Mouse (Mus musculus) embryonic facial prominence, embryonic 13.5 days (tissue): ENCODE measurements around the gene Thoc3. TPM values are rescaled to one million over a fixed set of nuclear protein-coding genes. Genes with fewer than 3 reads are reported as not detected.
A peak's percentile ranks its signal among the peaks of the same experiment; 100 is the strongest.

Experiments used
- ATAC-seq: fragments of 200-750 bp; cut with Nextera tagmentation; 2 replicates; pipeline ENCODE4 v1.8.0; 2017; ENCODE audit warnings: low read depth; ENCODE audit not compliant: insufficient number of reproducible peaks, insufficient read depth, low FRiP score, low TSS enrichment
- H3K27ac ChIP-seq: fragments of 300-500 bp; sonication (generic); 2 replicates; pipeline ENCODE4 v1.5.1; 2015; ENCODE audit warnings: moderate library complexity, mild to moderate bottlenecking, inconsistent platforms
- H3K27me3 ChIP-seq: fragments of 300-500 bp; sonication (generic); 2 replicates; pipeline ENCODE4 v1.6.1; 2015; ENCODE audit warnings: mild to moderate bottlenecking, inconsistent platforms
- H3K36me3 ChIP-seq: fragments of 300-500 bp; sonication (generic); 2 replicates; pipeline ENCODE4 v1.6.1; 2015; ENCODE audit warnings: mild to moderate bottlenecking, inconsistent platforms
- H3K4me1 ChIP-seq: fragments of 300-500 bp; sonication (generic); 2 replicates; pipeline ENCODE4 v1.6.1; 2015; ENCODE audit warnings: inconsistent platforms
- H3K4me2 ChIP-seq: fragments of 300-500 bp; sonication (generic); 2 replicates; pipeline ENCODE4 v1.6.1; 2015; ENCODE audit warnings: moderate library complexity, mild to moderate bottlenecking, inconsistent platforms
- H3K4me3 ChIP-seq: fragments of 300-500 bp; sonication (generic); 2 replicates; pipeline ENCODE4 v1.5.1; 2015; ENCODE audit warnings: mild to moderate bottlenecking, inconsistent platforms
- H3K9ac ChIP-seq: fragments of 300-500 bp; sonication (generic); 2 replicates; pipeline ENCODE4 v1.6.1; 2015; ENCODE audit warnings: mild to moderate bottlenecking, inconsistent platforms
- H3K9me3 ChIP-seq: fragments of 300-500 bp; sonication (generic); 2 replicates; pipeline ENCODE4 v1.6.1; 2016; ENCODE audit warnings: inconsistent platforms
- WGBS: fragments of 180-500 bp; shearing (Covaris S2); methylation state at CpG from one replicate; pipeline ENCODE4 v1.1.7; 2015; ENCODE audit warnings: mixed read lengths; 5-methylcytosine and 5-hydroxymethylcytosine counted together
- polyA plus RNA-seq: library from polyadenylated mRNA; unstranded; fragments of >200 nt; fragmentation: Nextera tagmentation; extraction: Ambion mirVana; gene quantifications from 2 replicates; pipeline ENCODE4 v1.2.1, GENCODE M21; 2015

The Thoc3 gene
- polyA plus RNA-seq, 1 experiment from 2014 or later: 132 TPM

DNA sequence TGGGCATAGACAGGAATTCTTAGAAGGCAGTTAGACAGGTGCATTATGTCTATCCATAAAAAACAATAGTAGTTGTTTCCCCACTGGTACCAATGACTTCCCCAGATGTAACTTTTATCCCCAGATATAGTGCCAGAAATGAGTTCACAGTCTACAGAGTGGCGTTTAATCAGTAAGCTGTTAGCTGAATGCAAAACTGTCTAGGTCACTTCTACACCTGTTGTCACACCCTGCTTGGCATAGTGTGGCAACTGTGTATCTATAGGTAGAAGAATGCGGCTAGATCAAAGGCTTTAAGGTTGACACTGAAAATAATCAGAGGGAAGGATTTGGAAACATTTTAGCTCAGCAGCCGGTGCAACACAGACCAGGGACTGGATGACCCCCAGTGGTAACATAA is 29.8 kb downstream of the Thoc3 start:
- H3K27ac ChIP-seq: no peak overlapping the region
- ATAC-seq: no peak
- no peaks in the 10 kb centered on the region for H3K9me3 ChIP-seq
- H3K27me3 ChIP-seq: no peaks in the 10 kb centered on the region
- peaks cover 14% of the 10 kb centered on the region for H3K4me1 ChIP-seq
- WGBS: 65% methylated on average over 3 of the region's 3 CpGs
- H3K4me3 ChIP-seq: no peak overlapping the region
- H3K9ac ChIP-seq: no peak overlapping the region
- no peaks in the 10 kb centered on the region for H3K36me3 ChIP-seq
- H3K4me2 ChIP-seq: no peak overlapping the region

DNA sequence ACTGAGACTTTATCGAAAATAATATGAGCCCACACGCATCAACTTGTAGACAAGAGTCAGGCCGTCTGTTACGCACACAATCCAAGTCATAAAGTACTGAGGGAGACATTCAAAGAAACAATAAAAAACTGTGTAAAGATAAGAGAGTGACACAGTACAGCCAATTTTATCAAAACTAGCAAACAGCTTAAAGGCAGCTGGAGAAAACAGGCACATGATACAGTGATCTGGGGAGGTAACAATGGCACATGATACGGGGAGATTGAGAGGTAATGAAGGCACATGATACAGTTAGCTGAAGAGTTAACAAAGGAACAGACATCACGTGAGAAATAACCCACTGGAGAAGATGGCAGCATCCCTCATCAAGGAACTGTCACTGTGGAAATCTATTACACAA is 31.6 kb downstream of the Thoc3 start:
- WGBS: 80% methylated on average over 6 of the region's 6 CpGs
- Histone ChIP-seq H3K4me2 (no peak overlapping the region), H3K9ac (no peak overlapping the region), H3K27me3 (no peaks in the 10 kb centered on the region), H3K4me1 (peaks cover 14% of the 10 kb centered on the region), H3K4me3 (no peak overlapping the region), H3K36me3 (no peaks in the 10 kb centered on the region), H3K27ac (no peak overlapping the region), H3K9me3 (no peaks in the 10 kb centered on the region)
- no peak for ATAC-seq

DNA sequence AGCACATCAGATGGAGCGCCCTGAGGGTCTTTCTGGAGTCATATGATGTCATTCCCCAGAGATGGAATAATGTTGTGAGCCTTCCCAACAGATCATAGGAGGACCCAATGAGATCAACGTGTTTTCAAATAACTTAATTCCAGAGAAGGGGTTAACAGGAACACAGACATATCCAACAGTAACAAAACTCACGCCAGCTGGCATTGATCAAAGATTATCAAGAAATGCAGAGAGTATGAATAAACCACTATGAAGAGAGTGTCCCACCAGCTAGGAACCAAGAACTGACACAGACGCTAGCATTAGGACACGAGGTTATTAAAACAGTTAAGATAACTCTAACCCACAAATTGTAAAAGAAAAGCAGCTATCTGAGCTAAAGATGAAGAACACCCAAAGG is 32.0 kb downstream of the Thoc3 start:
- H3K9ac ChIP-seq: no peak overlapping the region
- H3K27me3 ChIP-seq: no peaks in the 10 kb centered on the region
- H3K27ac ChIP-seq: no peak overlapping the region
- H3K4me1 ChIP-seq: peaks cover 14% of the 10 kb centered on the region
- WGBS: 54% methylated on average over 5 of the region's 5 CpGs
- H3K4me3 ChIP-seq: no peak overlapping the region
- H3K9me3 ChIP-seq: no peaks in the 10 kb centered on the region
- H3K36me3 ChIP-seq: no peaks in the 10 kb centered on the region
- no peak overlapping the region for H3K4me2 ChIP-seq
- ATAC-seq: no peak

DNA sequence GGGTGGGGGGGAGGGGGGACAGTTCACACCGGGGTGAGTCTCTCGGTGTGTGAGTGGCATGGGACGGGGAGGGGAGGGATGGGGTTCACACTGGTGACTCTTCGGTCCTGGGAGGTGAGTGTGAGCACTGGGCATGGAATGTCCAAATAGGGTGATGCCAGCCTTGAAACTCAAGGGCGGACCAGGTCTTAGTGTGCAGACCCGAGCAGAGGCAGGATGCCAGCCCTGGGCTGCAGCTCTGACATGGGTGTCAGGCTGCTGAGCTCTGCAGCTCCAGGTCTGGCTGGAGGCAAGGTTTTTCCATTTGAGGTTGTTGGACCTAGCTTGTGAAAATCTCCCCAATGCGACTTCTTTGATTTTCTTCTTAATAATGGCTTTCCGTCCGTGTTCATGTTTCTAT is 37.5 kb downstream of the Thoc3 start:
- Histone ChIP-seq H3K9ac (no peak overlapping the region), H3K4me2 (no peak overlapping the region), H3K9me3 (no peaks in the 10 kb centered on the region), H3K4me3 (no peak overlapping the region), H3K4me1 (no peaks in the 10 kb centered on the region), H3K36me3 (no peaks in the 10 kb centered on the region), H3K27ac (no peak overlapping the region), H3K27me3 (no peaks in the 10 kb centered on the region)
- 80% methylated on average over 9 of the region's 9 CpGs for WGBS
- no peak for ATAC-seq

DNA sequence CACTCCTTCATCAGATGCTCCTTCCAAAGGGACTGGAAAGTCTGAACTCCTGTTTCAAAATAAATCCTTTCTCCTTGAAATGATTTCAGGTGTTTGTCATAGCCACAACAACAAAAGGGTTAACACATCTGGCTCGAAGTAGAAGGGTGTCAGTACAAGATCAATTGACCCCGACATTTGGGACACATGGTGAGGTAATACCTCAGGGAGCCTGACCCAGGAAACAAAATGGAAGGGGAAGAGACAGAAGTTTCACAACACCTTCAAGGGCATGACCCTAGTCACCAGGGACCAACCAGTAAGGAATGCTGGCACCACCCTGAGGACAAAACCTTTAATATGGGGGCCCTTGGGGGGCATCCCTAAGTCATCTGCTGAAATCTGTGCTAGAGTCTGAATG is 38.6 kb downstream of the Thoc3 start:
- Histone ChIP-seq H3K4me2 (no peak overlapping the region), H3K9me3 (no peaks in the 10 kb centered on the region), H3K4me1 (peaks cover 5% of the 10 kb centered on the region), H3K9ac (no peak overlapping the region), H3K27ac (no peak overlapping the region), H3K36me3 (no peaks in the 10 kb centered on the region), H3K4me3 (no peak overlapping the region), H3K27me3 (no peaks in the 10 kb centered on the region)
- WGBS: 54% methylated on average over 2 of the region's 2 CpGs
- no peak for ATAC-seq

DNA sequence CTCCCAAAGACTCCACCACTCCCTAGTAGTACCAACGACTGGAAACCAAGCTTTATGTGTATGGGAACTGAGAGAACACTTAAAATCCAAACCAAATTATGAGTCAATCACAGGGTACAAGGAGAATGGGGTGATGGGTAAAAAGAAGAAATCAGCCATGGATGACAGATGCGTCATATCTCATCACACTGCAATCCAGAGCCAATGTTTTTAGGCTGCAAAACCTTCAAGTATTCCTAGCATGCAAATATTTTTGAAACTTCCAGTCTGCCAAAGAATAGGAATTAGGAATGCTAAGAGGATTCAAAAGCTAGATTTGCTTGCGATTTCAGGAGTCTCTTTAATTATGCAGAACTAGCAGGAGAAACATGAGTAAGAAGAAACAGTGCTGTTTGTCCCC is 39.9 kb downstream of the Thoc3 start:
- Histone ChIP-seq H3K27me3 (no peaks in the 10 kb centered on the region), H3K9ac (no peak overlapping the region), H3K36me3 (no peaks in the 10 kb centered on the region), H3K4me3 (no peak overlapping the region), H3K4me2 (no peak overlapping the region), H3K27ac (no peak overlapping the region), H3K9me3 (no peaks in the 10 kb centered on the region), H3K4me1 (peaks cover 9% of the 10 kb centered on the region)
- ATAC-seq: no peak
- 68% methylated on average over 3 of the region's 3 CpGs for WGBS

DNA sequence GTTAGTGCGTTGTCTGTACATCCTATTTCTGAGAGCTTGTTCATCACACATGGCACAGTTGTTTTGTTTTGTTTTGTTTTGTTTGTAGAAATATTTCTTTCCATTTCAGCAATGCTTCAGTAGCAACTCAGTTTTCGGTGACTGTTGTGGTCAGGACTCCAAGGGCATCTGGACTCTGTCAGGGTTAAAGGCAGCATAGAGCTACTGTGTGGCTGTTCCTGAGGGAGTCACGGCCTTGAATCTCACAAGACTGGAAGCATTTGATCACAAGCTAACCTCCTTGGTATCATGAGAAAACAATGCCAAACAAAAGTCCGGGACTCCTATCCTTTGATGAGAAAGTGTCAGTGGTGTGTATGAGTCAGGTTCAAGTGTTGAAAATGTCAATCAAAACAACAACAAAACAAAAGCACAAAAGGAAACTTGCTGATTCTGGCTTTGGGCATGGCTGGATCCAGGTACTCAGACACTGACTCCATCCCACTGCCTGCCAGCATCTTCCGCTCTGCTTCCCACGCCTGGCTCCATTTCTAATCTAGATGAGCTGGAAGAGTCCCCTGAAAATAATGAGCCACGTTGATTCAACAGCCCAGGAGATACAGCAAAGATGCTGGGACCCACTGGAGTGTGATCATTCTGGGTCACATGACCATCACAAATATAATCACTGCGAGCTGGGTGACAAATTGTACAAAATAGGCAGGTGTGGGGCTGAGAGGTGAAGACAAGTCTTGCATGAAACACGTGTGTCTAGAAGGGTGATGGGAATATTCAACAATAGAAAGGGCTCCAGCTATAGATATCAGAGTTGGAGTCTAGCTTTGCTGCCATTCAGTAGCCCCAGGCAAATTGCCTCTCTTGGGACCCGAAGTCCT is 41.6 kb downstream of the Thoc3 start:
- H3K36me3 ChIP-seq: no peaks in the 10 kb centered on the region
- 76% methylated on average over 10 of the region's 10 CpGs for WGBS
- no peak for ATAC-seq
- H3K4me2 ChIP-seq: no peak overlapping the region
- H3K9me3 ChIP-seq: no peaks in the 10 kb centered on the region
- no peak overlapping the region for H3K9ac ChIP-seq
- peaks cover 9% of the 10 kb centered on the region for H3K4me1 ChIP-seq
- no peak overlapping the region for H3K27ac ChIP-seq
- no peak overlapping the region for H3K4me3 ChIP-seq
- no peaks in the 10 kb centered on the region for H3K27me3 ChIP-seq

DNA sequence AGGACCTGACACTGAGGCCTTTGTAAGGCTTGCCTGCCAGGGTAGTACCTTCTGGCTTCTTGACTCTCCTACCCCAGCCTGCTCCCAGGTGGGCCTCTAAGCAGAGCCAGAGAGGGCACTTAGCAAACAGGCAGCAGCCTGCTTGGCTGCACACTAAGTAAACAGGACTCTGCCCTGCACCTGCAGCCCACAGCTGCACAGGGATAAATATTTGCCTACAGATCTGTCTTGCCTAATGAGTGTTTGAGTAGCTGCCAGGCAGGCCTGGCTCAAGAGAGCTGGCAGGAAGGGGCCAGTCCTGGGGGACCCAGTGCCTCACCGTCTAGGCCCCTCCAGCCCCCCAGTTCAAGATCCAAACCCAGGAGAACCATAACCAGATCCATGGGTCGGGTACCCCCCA is 43.4 kb downstream of the Thoc3 start:
- Histone ChIP-seq H3K4me1 (peaks cover 9% of the 10 kb centered on the region), H3K4me3 (no peak overlapping the region), H3K27ac (peak overlapping the region; percentile 66), H3K36me3 (no peaks in the 10 kb centered on the region), H3K4me2 (no peak overlapping the region), H3K27me3 (no peaks in the 10 kb centered on the region), H3K9ac (no peak overlapping the region), H3K9me3 (no peaks in the 10 kb centered on the region)
- 39% methylated on average over 2 of the region's 2 CpGs for WGBS
- ATAC-seq: peak; percentile 89

DNA sequence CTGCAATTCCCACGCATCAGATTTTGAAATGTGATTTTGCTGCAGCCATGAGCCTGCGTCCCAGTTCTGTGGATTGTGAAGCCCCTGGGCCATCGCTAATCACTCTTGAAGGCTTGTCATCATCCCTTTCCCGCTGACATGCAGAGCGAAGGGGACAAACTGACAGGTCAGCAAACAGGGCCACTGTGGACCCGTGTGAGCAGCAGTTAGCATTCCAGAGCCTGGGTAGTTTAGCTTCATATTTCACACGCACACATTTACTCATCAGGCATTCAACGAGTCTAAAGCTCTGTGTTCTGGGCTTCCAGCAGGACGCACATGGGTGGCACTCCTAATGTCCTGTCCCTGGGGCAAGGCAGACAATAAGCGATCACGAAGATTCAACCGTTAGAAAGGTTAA is 48.4 kb downstream of the Thoc3 start:
- Histone ChIP-seq H3K27me3 (no peaks in the 10 kb centered on the region), H3K27ac (no peak overlapping the region), H3K4me3 (no peak overlapping the region), H3K4me1 (peaks cover 5% of the 10 kb centered on the region), H3K9me3 (no peaks in the 10 kb centered on the region), H3K9ac (no peak overlapping the region), H3K4me2 (no peak overlapping the region), H3K36me3 (no peaks in the 10 kb centered on the region)
- WGBS: 75% methylated on average over 12 of the region's 12 CpGs
- ATAC-seq: no peak

DNA sequence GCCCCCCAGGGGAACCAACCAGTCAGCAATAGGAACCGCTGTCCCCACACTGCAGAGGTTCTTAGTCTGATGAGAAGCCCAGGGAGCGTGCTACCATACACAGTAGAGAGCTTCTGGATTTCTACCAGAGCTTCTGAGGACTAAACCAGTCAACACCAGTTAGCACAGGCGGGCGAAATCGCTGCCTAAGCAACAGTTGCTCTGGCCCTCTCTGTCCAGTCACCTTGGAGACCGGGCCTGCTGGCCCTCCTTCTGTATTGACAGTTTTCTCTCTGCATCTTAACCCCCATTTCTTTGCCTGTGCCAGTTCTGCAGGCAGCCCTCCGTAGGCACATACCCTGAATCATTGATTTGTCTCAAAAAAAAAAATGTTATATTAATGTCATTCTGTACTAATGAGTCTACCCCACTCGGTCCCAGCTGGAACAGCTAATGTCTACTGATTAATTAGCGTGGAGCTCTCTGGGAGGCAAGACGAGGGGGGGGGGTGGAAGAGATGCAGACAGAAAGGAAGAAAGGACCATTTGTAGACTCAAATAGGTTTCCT is 49.8 kb downstream of the Thoc3 start:
- WGBS: 70% methylated on average over 10 of the region's 10 CpGs
- Histone ChIP-seq H3K4me2 (no peak overlapping the region), H3K9me3 (no peaks in the 10 kb centered on the region), H3K27me3 (no peaks in the 10 kb centered on the region), H3K4me1 (no peaks in the 10 kb centered on the region), H3K36me3 (no peaks in the 10 kb centered on the region), H3K27ac (no peak overlapping the region), H3K4me3 (no peak overlapping the region), H3K9ac (no peak overlapping the region)
- no peak for ATAC-seq

DNA sequence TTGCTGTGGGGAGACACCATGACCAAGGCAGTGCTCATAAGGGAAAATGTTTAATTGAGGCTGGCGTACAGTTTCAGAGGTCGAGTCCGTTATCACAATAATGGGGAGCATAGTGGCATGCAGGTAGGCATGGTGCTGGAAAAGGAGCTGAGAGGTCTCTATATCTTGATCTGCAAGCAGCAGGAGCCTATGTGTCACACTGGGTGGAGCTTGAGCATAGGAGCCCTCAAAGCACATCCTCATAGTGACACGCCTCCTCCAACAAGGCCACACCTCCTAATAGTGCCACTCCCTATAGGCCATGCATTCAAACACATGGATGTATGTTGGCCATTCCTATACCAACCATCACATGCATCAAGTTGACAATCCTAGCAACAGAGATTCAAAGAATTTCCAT is 53.6 kb downstream of the Thoc3 start:
- 88% methylated on average over 4 of the region's 4 CpGs for WGBS
- no peak for ATAC-seq
- H3K27me3 ChIP-seq: no peaks in the 10 kb centered on the region
- H3K36me3 ChIP-seq: no peaks in the 10 kb centered on the region
- peaks cover 10% of the 10 kb centered on the region for H3K4me1 ChIP-seq
- H3K4me2 ChIP-seq: no peak overlapping the region
- H3K9ac ChIP-seq: no peak overlapping the region
- H3K27ac ChIP-seq: no peak overlapping the region
- H3K9me3 ChIP-seq: no peaks in the 10 kb centered on the region
- H3K4me3 ChIP-seq: no peak overlapping the region

DNA sequence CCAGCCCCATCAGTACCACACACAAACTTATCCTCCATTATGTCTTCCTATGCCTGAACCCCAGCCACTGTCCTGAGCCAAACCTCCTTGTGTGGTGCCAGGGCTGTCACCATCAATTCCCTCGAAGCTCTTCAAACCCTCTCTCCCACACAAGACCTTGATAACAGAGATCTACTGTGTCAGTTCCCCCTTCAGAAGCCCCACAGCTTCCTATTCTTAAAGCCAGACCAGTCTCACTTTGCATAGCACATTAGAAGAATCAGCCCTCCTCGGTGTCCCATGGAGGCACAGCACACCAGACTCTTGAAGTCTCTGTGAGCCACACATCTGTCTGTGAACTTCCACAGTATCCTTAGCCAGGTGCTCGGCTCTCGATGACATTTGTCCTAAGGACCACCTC is 55.9 kb downstream of the Thoc3 start:
- no peaks in the 10 kb centered on the region for H3K27me3 ChIP-seq
- no peaks in the 10 kb centered on the region for H3K9me3 ChIP-seq
- no peaks in the 10 kb centered on the region for H3K36me3 ChIP-seq
- 74% methylated on average over 4 of the region's 4 CpGs for WGBS
- H3K27ac ChIP-seq: no peak overlapping the region
- H3K9ac ChIP-seq: no peak overlapping the region
- ATAC-seq: no peak
- no peak overlapping the region for H3K4me3 ChIP-seq
- no peak overlapping the region for H3K4me2 ChIP-seq
- peaks cover 10% of the 10 kb centered on the region for H3K4me1 ChIP-seq
